8 mouse cellular contexts compared by ENCODE assay signal in the genomic region with DNA sequence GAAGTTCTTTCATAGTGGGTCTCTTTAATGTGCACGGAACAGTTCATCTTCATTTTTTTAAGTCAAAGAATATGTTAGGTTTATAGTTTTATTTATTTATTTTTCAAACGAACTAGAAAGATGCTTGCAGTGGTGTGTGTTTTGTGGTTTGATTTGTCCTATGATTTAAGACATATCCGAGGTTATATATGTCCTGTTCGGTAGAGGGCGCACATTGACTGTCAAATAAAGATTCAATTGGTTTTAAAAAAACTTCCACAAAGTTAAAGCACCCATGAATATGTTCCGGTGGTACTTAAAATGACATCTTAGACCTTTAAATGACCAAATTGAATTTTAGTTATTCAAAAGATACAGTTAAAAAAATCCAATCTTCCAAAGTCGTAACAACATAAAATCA. TPM values are rescaled to one million over a fixed set of nuclear protein-coding genes. Genes with fewer than 3 reads are reported as not detected.
DNase-seq lines count a peak whose midpoint lies in the region; ATAC-seq and TF ChIP-seq lines count a peak whose summit lies in the region.

No protein-coding gene starts in this region.

- TF ChIP-seq RAD21 in CH12.LX (IDR thresholded peaks at IDR 0.05; ENCODE audit: low read depth, low read length), result peak; percentile 89

- H3K4me1 ChIP-seq in heart, adult 2 months (ENCODE audit: control insufficient read depth, insufficient read depth, low read length), result no peaks in the 10 kb centered on the region
- peaks cover 0 to 6% of the 10 kb centered on the region in 2 experiments; a peak in 1 of 4 replicates for H3K4me1 ChIP-seq in CH12.LX (ENCODE audit: control insufficient read depth in 1 of 2, insufficient read depth in 2 of 2)
- peaks cover 22% of the 10 kb centered on the region for H3K4me1 ChIP-seq in neural tube, embryonic 13.5 days (replicated peaks)

- no peak overlapping the region for H3K9ac ChIP-seq in heart, adult 2 months (ENCODE audit: low read depth, low read length)
- no peak overlapping the region for H3K9ac ChIP-seq in CH12.LX (ENCODE audit: insufficient read depth, low read depth)
- H3K9ac ChIP-seq in neural tube, embryonic 13.5 days, result peak overlapping the region; percentile 63

- no peak for ATAC-seq in neural tube, embryonic 13.5 days (ENCODE audit: low read depth)

- 9% methylated on average over 7 of the region's 7 CpGs for WGBS in heart, adult 2 months
- WGBS in neural tube, embryonic 13.5 days, result 12% methylated on average over 7 of the region's 7 CpGs

- no peaks in the 10 kb centered on the region for H3K9me3 ChIP-seq in CH12.LX (replicated peaks; ENCODE audit: low read length)
- H3K9me3 ChIP-seq in neural tube, embryonic 13.5 days, result no peaks in the 10 kb centered on the region

- dilution Hi-C loops in CH12.LX (cut with MboI; ENCODE audit: extremely low pct_ligation_motif_present, extremely low pct_unique_long_range_greater_than_20kb, low sequenced_read_pairs), result no loop called here

- H3K4me2 ChIP-seq in CH12.LX (ENCODE audit: insufficient read depth, low read depth, poor library complexity, severe bottlenecking), result no peak overlapping the region
- H3K4me2 ChIP-seq in neural tube, embryonic 13.5 days, result peak overlapping the region; percentile 92

- TF ChIP-seq POLR2A in heart, adult 2 months (IDR thresholded peaks at IDR 0.05; ENCODE audit: insufficient read depth, low read depth, low read length), result no peak
- TF ChIP-seq POLR2A in CH12.LX (IDR thresholded peaks at IDR 0.05; ENCODE audit: low read depth, low read length), result no peak

- peak; percentile 65 for TF ChIP-seq CTCF in heart, adult 2 months (IDR thresholded peaks at IDR 0.05)
- peak in 1 of 2 experiments; percentile 82; a peak in 2 of 4 replicates for TF ChIP-seq CTCF in CH12.LX (conservative IDR thresholded peaks at IDR 0.05 in 1 of 2, IDR thresholded peaks at IDR 0.05 in 1 of 2; ENCODE audit: low read depth in 2 of 2, low read length in 2 of 2)

- no peaks in the 10 kb centered on the region for H3K79me2 ChIP-seq in heart, adult 2 months (replicated peaks; ENCODE audit: control insufficient read depth, insufficient read depth, low read length)
- H3K79me2 ChIP-seq in CH12.LX (replicated peaks; ENCODE audit: control insufficient read depth, extremely low read depth, insufficient read depth, poor library complexity, severe bottlenecking), result no peaks in the 10 kb centered on the region

- DNase-seq in heart, adult 2 months, result no peak
- no peak for DNase-seq in heart, postnatal 25 days (ENCODE audit: low spot score)
- DNase-seq in CH12.LX (ENCODE audit: extremely low read depth), result peak; percentile 53
- DNase-seq in cerebellum, postnatal 36 days, result peak; percentile 23 to 64
- DNase-seq in heart, postnatal 14 days, result peak; percentile 8 to 46
- peak; percentile 65 to 80 for DNase-seq in left cerebral cortex, postnatal 14 days (ENCODE audit: low spot score in 2 of 2)
- no peak for DNase-seq in urinary bladder, adult 18-20 months (ENCODE audit: low spot score in 2 of 2)

- intact Hi-C loops in heart, adult 2 months (cut with DNase I), result loop anchor here (10.0 kb wide), 2 partner anchors 793 to 1343 kb away; no protein-coding TSS in a partner anchor
- intact Hi-C loops in heart, postnatal 25 days (cut with DNase I), result loop anchor here (2.0 to 10.0 kb wide), 2 partner anchors 787 to 1343 kb away; no protein-coding TSS in a partner anchor
- intact Hi-C loops in heart, postnatal 14 days (cut with DNase I), result loop anchor here (5.0 kb wide), 1 partner anchor 785 kb away; no protein-coding TSS in a partner anchor
- intact Hi-C loops in left cerebral cortex, postnatal 14 days (cut with DNase I), result loop anchor here (2.0 to 10.0 kb wide), 2 partner anchors 343 to 787 kb away; no protein-coding TSS in a partner anchor

- H3K4me3 ChIP-seq in heart, adult 2 months, result no peak overlapping the region
- no peak overlapping the region for H3K4me3 ChIP-seq in CH12.LX (replicated peaks in 1 of 3; ENCODE audit: low read depth in 2 of 3, low read length in 2 of 3, poor library complexity in 1 of 3)
- peak overlapping the region; percentile 45 for H3K4me3 ChIP-seq in neural tube, embryonic 13.5 days

- no peak for TF ChIP-seq EP300 in heart, adult 2 months (IDR thresholded peaks at IDR 0.05; ENCODE audit: insufficient read depth, low read depth, low read length)
- no peak for TF ChIP-seq EP300 in CH12.LX (IDR thresholded peaks at IDR 0.05; ENCODE audit: low read length)

- no peaks in the 10 kb centered on the region; the same call in 1 of the 2 replicates for H3K27me3 ChIP-seq in heart, adult 2 months (ENCODE audit: control insufficient read depth, insufficient read depth, low read length)
- no peaks in the 10 kb centered on the region for H3K27me3 ChIP-seq in CH12.LX (replicated peaks)
- H3K27me3 ChIP-seq in neural tube, embryonic 13.5 days, result peaks cover 20% of the 10 kb centered on the region

- in situ Hi-C loops in CH12.LX (cut with MboI; ENCODE audit: low pct_ligation_motif_present, low pct_unique_long_range_greater_than_20kb, low sequenced_read_pairs), result loop anchor here (25.0 kb wide), 1 partner anchor 800 kb away; no protein-coding TSS in a partner anchor

- no peaks in the 10 kb centered on the region for H3K36me3 ChIP-seq in heart, adult 2 months (ENCODE audit: control insufficient read depth, insufficient read depth, low read length)
- no peaks in the 10 kb centered on the region for H3K36me3 ChIP-seq in CH12.LX (replicated peaks in 1 of 2; ENCODE audit: control insufficient read depth in 1 of 2, insufficient read depth in 1 of 2, low read length in 1 of 2)
- H3K36me3 ChIP-seq in neural tube, embryonic 13.5 days, result no peaks in the 10 kb centered on the region

- no peak overlapping the region for H3K27ac ChIP-seq in heart, adult 2 months
- no peak overlapping the region for H3K27ac ChIP-seq in CH12.LX (ENCODE audit: insufficient read depth, low read depth)
- no peak overlapping the region for H3K27ac ChIP-seq in neural tube, embryonic 13.5 days (replicated peaks)

TF ChIP-seq in CH12.LX, 34 proteins besides CTCF, POLR2A, EP300 and RAD21:
- TF ChIP-seq ZNF384 (IDR thresholded peaks at IDR 0.05; ENCODE audit: low read depth, low read length), result peak; percentile 91
- TF ChIP-seq BHLHE40 (IDR thresholded peaks at IDR 0.05; ENCODE audit: low read depth, low read length), result no peak
- TF ChIP-seq SMC3 (IDR thresholded peaks at IDR 0.05; ENCODE audit: low read depth, low read length), result peak; percentile 61
TF ChIP-seq in CH12.LX: peak in this region for 2.

RNA-seq across cellular contexts. Expression of a gene that starts 30.3 kb away (rescaled TPM):
- total RNA-seq in heart, adult 2 months (2021), result not detected
- polyA plus RNA-seq in heart, adult 2 months (2012; rRNA removed), result not detected in 2 replicates
- total RNA-seq in heart, postnatal 25 days (2021), result not detected
- total RNA-seq in CH12.LX (2012; rRNA removed) (not detected in 2 replicates), CH12.LX (2014; rRNA removed) (not detected in 2 replicates)
- polyA plus RNA-seq in CH12.LX (2012; ENCODE audit: insufficient read length, low read depth), result not detected in 2 replicates
- total RNA-seq in heart, postnatal 14 days (2021), result not detected
- 1 to 10 TPM; 3.4 to 3.7 TPM for total RNA-seq in left cerebral cortex, postnatal 14 days (2021)
- polyA plus RNA-seq in neural tube, embryonic 13.5 days (2015; fragmentation: Nextera tagmentation; extraction: Ambion mirVana), result 2.5 and 3.4 TPM in 2 replicates

Comparison
In these comparisons a context has a peak if more than half of its experiments do, and no peak if none do; other contexts are left out.
1. DNase-seq: peak in CH12.LX (single experiment), cerebellum, postnatal 36 days (2 of 2), heart, postnatal 14 days (2 of 2) and left cerebral cortex, postnatal 14 days (2 of 2); none in heart, adult 2 months (0 of 2), heart, postnatal 25 days (single experiment) and urinary bladder, adult 18-20 months (0 of 2).